Mouse (Mus musculus) midbrain, embryonic 16.5 days (tissue): ENCODE results near the gene Serinc1. TPM values are rescaled to one million over a fixed set of nuclear protein-coding genes. Genes with fewer than 3 reads are reported as not detected.
"Not testable (repeated sequence)": the region's sequence is repeated elsewhere in the genome, so short reads cannot be mapped to it uniquely, and the experiment has no call there.

Experiments
- ATAC-seq: fragments of 200-750 bp; cut with Nextera tagmentation; 2 replicates; pipeline ENCODE4 v1.8.0; 2017; ENCODE audit warnings: moderate TSS enrichment
- H3K27ac ChIP-seq: fragments of 300-500 bp; sonication (generic); 2 replicates; pipeline ENCODE4 v1.5.1; 2014; ENCODE audit warnings: mild to moderate bottlenecking, low read length, mixed read lengths
- H3K27me3 ChIP-seq: fragments of 300-500 bp; sonication (generic); 2 replicates; pipeline ENCODE4 v1.6.1; 2014; ENCODE audit warnings: low read depth, low read length, mixed read lengths; ENCODE audit not compliant: control insufficient read depth, insufficient read depth
- H3K36me3 ChIP-seq: fragments of 300-500 bp; sonication (generic); 2 replicates; pipeline ENCODE4 v1.6.1; 2014; ENCODE audit warnings: mild to moderate bottlenecking, low read length, moderate library complexity, mixed read lengths; ENCODE audit not compliant: control insufficient read depth, insufficient read depth
- H3K4me1 ChIP-seq: fragments of 300-500 bp; sonication (generic); 2 replicates; pipeline ENCODE4 v1.6.1; 2014; ENCODE audit warnings: mild to moderate bottlenecking, low read length, mixed read lengths; ENCODE audit not compliant: control insufficient read depth, insufficient read depth
- H3K4me2 ChIP-seq: fragments of 300-500 bp; sonication (generic); 2 replicates; pipeline ENCODE4 v1.6.1; 2014; ENCODE audit warnings: mild to moderate bottlenecking, low read length, mixed read lengths
- H3K4me3 ChIP-seq: fragments of 300-500 bp; sonication (generic); 2 replicates; pipeline ENCODE4 v1.5.1; 2014; ENCODE audit warnings: low read depth, mild to moderate bottlenecking, low read length, moderate library complexity, mixed read lengths
- H3K9ac ChIP-seq: fragments of 300-500 bp; sonication (generic); 2 replicates; pipeline ENCODE4 v1.6.1; 2014; ENCODE audit warnings: low read depth, low read length, mixed read lengths
- H3K9me3 ChIP-seq: fragments of 300-500 bp; sonication (generic); replicated peaks from 2 replicates; pipeline ENCODE4 v1.6.1; 2014; ENCODE audit warnings: mild to moderate bottlenecking, low read length, mixed read lengths; ENCODE audit not compliant: control insufficient read depth, poor library complexity, severe bottlenecking
- WGBS: fragments of 180-500 bp; shearing (Covaris S2); extraction: QIAGEN DNeasy Blood & Tissue Kit; methylation state at CpG from one replicate; pipeline ENCODE4 v1.1.7; 2014; 5-methylcytosine and 5-hydroxymethylcytosine counted together
- polyA plus RNA-seq: library from polyadenylated mRNA; unstranded; fragments of >200 nt; fragmentation: Nextera tagmentation; extraction: Ambion mirVana; gene quantifications from 2 replicates; pipeline ENCODE4 v1.2.1, GENCODE M21; 2015

Serinc1 gene
- polyA plus RNA-seq, 1 experiment from 2014 or later: 456 TPM

- no peaks in the 10 kb centered on the region for H3K27me3 ChIP-seq
- H3K36me3 ChIP-seq: no peaks in the 10 kb centered on the region
- ATAC-seq: no peak
- H3K4me3 ChIP-seq: no peak overlapping the region
- H3K4me1 ChIP-seq: no peaks in the 10 kb centered on the region
- H3K27ac ChIP-seq: no peak overlapping the region
- H3K9ac ChIP-seq: no peak overlapping the region
- H3K4me2 ChIP-seq: no peak overlapping the region
- no peaks in the 10 kb centered on the region for H3K9me3 ChIP-seq
- 88% methylated on average over 4 of the region's 4 CpGs for WGBS
These were observed 17.3 kb upstream of the Serinc1 start for GRCm38 (mm10) chr10:57549631-57550030.

DNA sequence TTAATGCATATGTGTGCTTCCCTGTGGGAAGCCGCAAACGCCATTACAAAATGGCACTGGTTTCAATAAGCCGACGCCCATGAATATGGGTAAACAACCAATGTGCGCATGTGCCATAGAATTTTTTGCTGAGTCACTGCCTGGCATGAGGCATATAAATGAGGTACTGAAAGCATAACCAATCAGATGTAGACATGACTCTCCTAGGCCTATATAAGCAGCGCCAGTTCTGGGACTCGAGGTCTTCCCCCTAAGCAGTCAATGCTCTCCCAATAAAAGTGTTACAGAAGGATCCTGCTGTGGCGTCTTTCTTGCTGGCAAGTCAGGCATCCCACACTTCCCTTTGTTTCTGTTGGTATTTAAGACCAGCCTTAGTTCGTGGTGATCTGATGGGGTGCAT, 11.6 kb upstream of the Serinc1 start:
- 83% methylated on average over 9 of the region's 9 CpGs for WGBS
- H3K27me3 ChIP-seq, H3K4me2 ChIP-seq, ATAC-seq, H3K4me3 ChIP-seq, H3K36me3 ChIP-seq, H3K27ac ChIP-seq, H3K9me3 ChIP-seq, H3K9ac ChIP-seq, H3K4me1 ChIP-seq: not testable (repeated sequence)

- Histone ChIP-seq H3K9me3 (no peaks in the 10 kb centered on the region), H3K27me3 (no peaks in the 10 kb centered on the region), H3K4me2 (peak overlapping the region; percentile 95), H3K27ac (peak overlapping the region; percentile 98), H3K4me1 (peaks cover 31% of the 10 kb centered on the region), H3K9ac (peak overlapping the region; percentile 94), H3K4me3 (peak overlapping the region; percentile 90), H3K36me3 (peaks cover 4% of the 10 kb centered on the region; the same call in 1 of the 2 replicates)
- ATAC-seq: no peak
- 3% methylated on average over 28 of the region's 28 CpGs for WGBS
These were observed 613 bp downstream of the Serinc1 start for GRCm38 (mm10) chr10:57531616-57532217.

DNA sequence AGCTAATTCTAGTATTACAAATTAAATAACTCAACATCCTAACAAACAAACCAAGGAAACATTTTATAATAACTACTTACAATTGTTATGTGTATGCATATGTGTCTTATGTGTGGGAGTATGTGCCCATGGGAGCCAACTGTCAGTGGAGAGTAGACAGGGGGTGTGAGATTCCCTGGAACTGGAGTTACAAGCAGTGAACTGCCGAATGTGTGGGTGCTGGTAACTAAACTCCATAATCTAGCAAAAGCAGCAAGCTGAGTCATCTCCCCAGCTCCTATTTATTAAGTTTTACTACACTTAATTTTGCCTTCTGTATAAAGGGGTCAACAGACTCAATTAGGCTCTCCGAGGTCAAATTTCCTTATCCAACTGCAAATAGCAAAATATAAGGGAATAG, 1.3 kb downstream of the Serinc1 start:
- H3K4me2 ChIP-seq: peak overlapping the region; percentile 95
- peak overlapping the region; percentile 90 for H3K4me3 ChIP-seq
- H3K4me1 ChIP-seq: peaks cover 31% of the 10 kb centered on the region
- H3K36me3 ChIP-seq: peaks cover 8% of the 10 kb centered on the region; the same call in 1 of the 2 replicates
- ATAC-seq: no peak
- WGBS: 51% methylated on average over 2 of the region's 2 CpGs
- H3K27ac ChIP-seq: no peak overlapping the region
- peak overlapping the region; percentile 94 for H3K9ac ChIP-seq
- H3K27me3 ChIP-seq: no peaks in the 10 kb centered on the region
- H3K9me3 ChIP-seq: no peaks in the 10 kb centered on the region

DNA sequence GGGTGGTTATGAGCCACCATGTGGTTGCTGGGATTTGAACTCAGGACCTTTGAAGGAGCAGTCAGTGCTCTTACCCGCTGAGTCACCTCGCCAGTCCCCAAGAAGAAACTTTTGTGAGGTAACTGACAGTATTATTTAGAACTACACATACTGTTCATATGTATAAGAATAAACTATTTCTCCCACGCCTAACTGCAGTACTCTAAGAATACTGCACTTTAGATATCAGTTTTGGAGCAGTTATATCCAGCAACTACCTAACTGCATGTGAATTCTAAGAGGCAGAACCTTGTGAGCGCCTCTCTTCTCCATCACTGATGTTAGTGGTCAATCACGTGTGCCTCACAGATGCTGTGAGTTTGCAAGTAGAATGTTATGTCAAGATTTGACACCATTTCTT, 5.9 kb downstream of the Serinc1 start:
- Histone ChIP-seq H3K4me3 (no peak overlapping the region), H3K27ac (no peak overlapping the region), H3K36me3 (peaks cover 31% of the 10 kb centered on the region), H3K9me3 (no peaks in the 10 kb centered on the region), H3K4me2 (no peak overlapping the region), H3K27me3 (no peaks in the 10 kb centered on the region), H3K9ac (no peak overlapping the region), H3K4me1 (peaks cover 31% of the 10 kb centered on the region)
- ATAC-seq: no peak
- WGBS: 94% methylated on average over 5 of the region's 5 CpGs

- H3K4me1 ChIP-seq: no peaks in the 10 kb centered on the region
- no peaks in the 10 kb centered on the region for H3K27me3 ChIP-seq
- H3K27ac ChIP-seq: no peak overlapping the region
- 83% methylated on average over 1 of the region's 1 CpGs for WGBS
- no peak for ATAC-seq
- no peak overlapping the region for H3K9ac ChIP-seq
- peaks cover 36% of the 10 kb centered on the region for H3K36me3 ChIP-seq
- no peak overlapping the region for H3K4me3 ChIP-seq
- H3K9me3 ChIP-seq: no peaks in the 10 kb centered on the region
- H3K4me2 ChIP-seq: no peak overlapping the region
These were observed 17.1 kb downstream of the Serinc1 start for GRCm38 (mm10) chr10:57515278-57515677.

DNA sequence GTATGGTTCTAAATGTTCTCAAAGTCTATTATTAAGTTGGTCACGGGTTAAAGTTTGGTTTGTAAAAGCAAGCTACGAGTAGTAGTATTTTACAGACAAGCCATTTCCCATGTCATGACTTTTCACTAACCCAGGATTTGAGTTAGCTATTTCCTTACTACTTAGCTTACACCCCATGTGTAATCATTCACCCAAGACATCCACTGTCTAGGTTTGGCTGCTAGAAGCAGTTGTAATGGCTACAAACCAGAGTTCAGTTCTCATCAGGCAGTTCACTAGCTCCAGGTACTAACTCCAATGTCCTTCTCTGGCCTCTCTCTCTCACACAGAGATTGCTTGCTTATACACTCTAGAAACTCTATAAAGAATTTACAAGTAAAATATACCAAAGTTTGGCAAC, 17.7 kb downstream of the Serinc1 start:
- Histone ChIP-seq H3K9me3 (no peaks in the 10 kb centered on the region), H3K4me2 (no peak overlapping the region), H3K36me3 (peaks cover 34% of the 10 kb centered on the region), H3K4me3 (no peak overlapping the region), H3K9ac (no peak overlapping the region), H3K27ac (no peak overlapping the region), H3K4me1 (no peaks in the 10 kb centered on the region), H3K27me3 (no peaks in the 10 kb centered on the region)
- WGBS: 98% methylated on average over 2 of the region's 2 CpGs
- ATAC-seq: no peak

- Histone ChIP-seq H3K9ac (no peak overlapping the region), H3K9me3 (no peaks in the 10 kb centered on the region), H3K27ac (no peak overlapping the region), H3K4me3 (no peak overlapping the region), H3K4me1 (no peaks in the 10 kb centered on the region), H3K4me2 (no peak overlapping the region), H3K27me3 (no peaks in the 10 kb centered on the region), H3K36me3 (peaks cover 6% of the 10 kb centered on the region)
- ATAC-seq: no peak
- WGBS: 90% methylated on average over 9 of the region's 9 CpGs
These were observed 32.7 kb downstream of the Serinc1 start for GRCm38 (mm10) chr10:57499414-57500156.

- H3K9ac ChIP-seq: no peak overlapping the region
- no peaks in the 10 kb centered on the region for H3K27me3 ChIP-seq
- no peaks in the 10 kb centered on the region for H3K9me3 ChIP-seq
- no peaks in the 10 kb centered on the region for H3K36me3 ChIP-seq
- H3K4me1 ChIP-seq: peaks cover 21% of the 10 kb centered on the region
- H3K4me3 ChIP-seq: no peak overlapping the region
- 60% methylated on average over 2 of the region's 2 CpGs for WGBS
- H3K4me2 ChIP-seq: no peak overlapping the region
- H3K27ac ChIP-seq: no peak overlapping the region
- no peak for ATAC-seq
These were observed 40.3 kb downstream of the Serinc1 start for GRCm38 (mm10) chr10:57492050-57492449.
